In genomic region chr1:93567013-93567412, GRCm38 (mm10) we compare ENCODE assay signal across 24 mouse cellular contexts. TPM values are rescaled to one million over a fixed set of nuclear protein-coding genes. Genes with fewer than 3 reads are reported as not detected.
DNase-seq lines count a peak whose midpoint lies in the region; ATAC-seq and TF ChIP-seq lines count a peak whose summit lies in the region.
"Had no signal": no experiment of that assay in that cellular context is flagged by ENCODE, and none has a peak within 500 bp of the region (broad histone marks: within the 10 kb centered on the region; RNA-seq: fewer than 3 reads in every experiment).

No protein-coding gene starts in this region.

- H3K4me3 ChIP-seq in liver, adult 2 months (ENCODE audit: insufficient read depth, low read depth, low read length), result no peak overlapping the region
- no peak overlapping the region for H3K4me3 ChIP-seq in heart, embryonic 10.5 days
- H3K4me3 ChIP-seq: embryonic facial prominence, embryonic 15.5 days; kidney, embryonic 15.5 days; left cerebral cortex, adult 2 months; liver, embryonic 13.5 days; myocyte had no signal

- H3K27ac ChIP-seq in liver, adult 2 months (replicated peaks; ENCODE audit: insufficient read depth, low read depth, low read length), result peak overlapping the region; percentile 73
- no peak overlapping the region for H3K27ac ChIP-seq in heart, embryonic 10.5 days
- H3K27ac ChIP-seq: embryonic facial prominence, embryonic 15.5 days; hindbrain, embryonic 14.5 days; kidney, embryonic 15.5 days; left cerebral cortex, adult 2 months; liver, embryonic 13.5 days; macrophage had no signal

- ATAC-seq in frontal cortex, adult (ENCODE audit: low TSS enrichment), result peak; percentile 69
- ATAC-seq: CD4-positive, CD25-positive, alpha-beta regulatory T cell, adult 4 months; forebrain, embryonic 16.5 days; midbrain, embryonic 16.5 days had no signal

- H3K4me1 ChIP-seq in liver, adult 2 months (ENCODE audit: control insufficient read depth, insufficient read depth, low read length), result peaks cover 15% of the 10 kb centered on the region
- no peaks in the 10 kb centered on the region for H3K4me1 ChIP-seq in heart, embryonic 10.5 days
- H3K4me1 ChIP-seq: embryonic facial prominence, embryonic 15.5 days; kidney, embryonic 15.5 days had no signal

- H3K27me3 ChIP-seq in liver, adult 2 months (ENCODE audit: control insufficient read depth, insufficient read depth, low read length), result no peaks in the 10 kb centered on the region
- no peaks in the 10 kb centered on the region for H3K27me3 ChIP-seq in heart, embryonic 10.5 days (ENCODE audit: insufficient read depth, poor library complexity, severe bottlenecking)
- H3K27me3 ChIP-seq: embryonic facial prominence, embryonic 15.5 days; kidney, embryonic 15.5 days; liver, embryonic 13.5 days had no signal

- 0 out of 2 replicates have a peak, but pooled peaks cover 4% of the 10 kb centered on the region for H3K9me3 ChIP-seq in heart, embryonic 10.5 days
- H3K9me3 ChIP-seq: embryonic facial prominence, embryonic 15.5 days; kidney, embryonic 15.5 days had no signal

- TF ChIP-seq POLR2A in liver, adult 2 months (IDR thresholded peaks at IDR 0.05; ENCODE audit: extremely low read depth, insufficient read depth, low read length), result no peak

- TF ChIP-seq CTCF in liver, adult 2 months (IDR thresholded peaks at IDR 0.05; ENCODE audit: low read depth, low read length), result no peak

- WGBS in liver, adult 2 months, result 38% methylated on average over 3 of the region's 3 CpGs
- WGBS in large intestine, adult 2 months, result 34% methylated on average over 3 of the region's 3 CpGs
- WGBS in heart, embryonic 10.5 days, result 60% methylated on average over 3 of the region's 3 CpGs

- no peak overlapping the region for H3K9ac ChIP-seq in liver, adult 2 months (ENCODE audit: low read depth, low read length)
- H3K9ac ChIP-seq: embryonic facial prominence, embryonic 15.5 days; hindbrain, embryonic 14.5 days; kidney, embryonic 15.5 days; liver, embryonic 13.5 days had no signal

- peaks cover 9% of the 10 kb centered on the region for H3K36me3 ChIP-seq in liver, adult 2 months (ENCODE audit: control insufficient read depth, insufficient read depth, low read length)
- H3K36me3 ChIP-seq in heart, embryonic 10.5 days, result peaks cover 18% of the 10 kb centered on the region
- H3K36me3 ChIP-seq: liver, embryonic 13.5 days had no signal

- DNase-seq in frontal cortex, adult 2 months (ENCODE audit: extremely low spot score in 1 of 2, low spot score in 1 of 2), result no peak
- DNase-seq in liver, adult 2 months (ENCODE audit: extremely low read depth, low read depth, low spot score), result peak; percentile 81
- DNase-seq in liver, result no peak
- peak; percentile 32 for DNase-seq in large intestine, adult 2 months (ENCODE audit: low read depth, low spot score)
- DNase-seq in telencephalon, adult 2 months (ENCODE audit: low read depth, low spot score), result peak; percentile 34
- DNase-seq in cerebellum, postnatal 10 days, result no peak
- DNase-seq in heart, embryonic 10.5 days (ENCODE audit: low spot score), result no peak
- DNase-seq: adrenal gland, postnatal 25 days; cerebellum, adult 9-11 months; gastrocnemius, postnatal 25 days; heart, adult 18-20 months; liver, embryonic 13.5 days; thymus, adult 2 months; thymus, postnatal 4 days had no signal

- H3K79me2 ChIP-seq in liver, adult 2 months (ENCODE audit: control insufficient read depth, insufficient read depth, low read length), result no peaks in the 10 kb centered on the region

RNA-seq across cellular contexts. Expression of gene Farp2, which starts 55.1 kb away (rescaled TPM):
- polyA plus RNA-seq in frontal cortex, adult 2 months (2012; rRNA removed), result 4.9 and 5.1 TPM in 2 replicates
- total RNA-seq in liver, adult 2 months (2014; rRNA removed), result 10.5 and 16.4 TPM in 2 replicates
- 9.2 and 10.5 TPM in 2 replicates for polyA plus RNA-seq in liver, adult 2 months (2012; rRNA removed)
- 12.0 and 17.7 TPM in 2 replicates for polyA plus RNA-seq in large intestine, adult 2 months (2012; rRNA removed)
- polyA plus RNA-seq in heart, embryonic 10.5 days (2016; fragmentation: Nextera tagmentation; extraction: Ambion mirVana), result 4.1 and 4.6 TPM in 2 replicates

Comparison
In these comparisons a context has a peak if more than half of its experiments do, and no peak if none do; other contexts are left out.
1. DNase-seq: peak in liver, adult 2 months (single experiment), large intestine, adult 2 months (single experiment) and telencephalon, adult 2 months (single experiment); none in frontal cortex, adult 2 months (0 of 2), liver (single experiment), cerebellum, postnatal 10 days (0 of 2) and heart, embryonic 10.5 days (single experiment).